Mouse (Mus musculus) ES-Bruce4 (cell line): ENCODE results near the gene Adcy6. TPM values are rescaled to one million over a fixed set of nuclear protein-coding genes. Genes with fewer than 3 reads are reported as not detected.

Experiments used
- H3K27ac ChIP-seq: 2 replicates; pipeline ENCODE4 v1.5.1; 2012; ENCODE audit warnings: low read length, inconsistent platforms; ENCODE audit not compliant: insufficient read depth
- H3K27me3 ChIP-seq: 2 replicates; pipeline ENCODE4 v1.6.1; 2012; ENCODE audit warnings: mild to moderate bottlenecking, low read length, inconsistent platforms; ENCODE audit not compliant: control insufficient read depth, poor library complexity, insufficient read depth, severe bottlenecking
- H3K36me3 ChIP-seq: 2 replicates; pipeline ENCODE4 v1.6.1; 2012; ENCODE audit warnings: inconsistent platforms, mild to moderate bottlenecking, low read length, moderate library complexity; ENCODE audit not compliant: control insufficient read depth, poor library complexity, insufficient read depth, severe bottlenecking
- H3K4me1 ChIP-seq: one replicate; pipeline ENCODE4 v1.8.1; 2011; ENCODE audit warnings: low read length; ENCODE audit not compliant: control insufficient read depth, insufficient read depth
- H3K4me3 ChIP-seq: 2 replicates; pipeline ENCODE4 v1.5.1; 2011; ENCODE audit warnings: low read depth, mild to moderate bottlenecking, low read length
- H3K9ac ChIP-seq: 2 replicates; pipeline ENCODE4 v1.6.1; 2012; ENCODE audit warnings: low read depth, mild to moderate bottlenecking, inconsistent platforms; ENCODE audit not compliant: poor library complexity, severe bottlenecking
- H3K9me3 ChIP-seq: replicated peaks from 2 replicates; pipeline ENCODE4 v1.6.1; 2012; ENCODE audit warnings: mild to moderate bottlenecking, low read length, inconsistent platforms; ENCODE audit not compliant: control insufficient read depth, poor library complexity, insufficient read depth, severe bottlenecking
- CTCF ChIP-seq: IDR thresholded peaks from one replicate; pipeline ENCODE4 v1.8.1; 2011; ENCODE audit warnings: low read depth, low read length
- EP300 ChIP-seq: IDR thresholded peaks from 2 replicates; pipeline ENCODE4 v1.6.1; 2011; ENCODE audit warnings: low read depth, low read length; ENCODE audit not compliant: insufficient read depth
- POLR2A ChIP-seq: IDR thresholded peaks from one replicate; pipeline ENCODE4 v1.8.1; 2011; ENCODE audit warnings: low read length; ENCODE audit not compliant: insufficient read depth
- polyA plus RNA-seq: library from polyadenylated mRNA; stranded (reverse); fragments of >200 nt; gene quantifications from 2 replicates; pipeline ENCODE4 v1.2.4, GENCODE M21; 2011; ENCODE audit warnings: low read depth; ENCODE audit not compliant: missing spikeins, insufficient read depth, insufficient read length

The Adcy6 gene
- 12.5 and 12.8 TPM in 2 replicates for polyA plus RNA-seq

- H3K36me3 ChIP-seq = no peaks in the 10 kb centered on the region
- TF ChIP-seq CTCF = no peak
- no peak for TF ChIP-seq POLR2A
- TF ChIP-seq EP300 = no peak
- H3K4me1 ChIP-seq = no peaks in the 10 kb centered on the region
- H3K27me3 ChIP-seq = peaks cover 10% of the 10 kb centered on the region
- no peak within 1 kb of the TSS for H3K27ac ChIP-seq
- H3K4me3 ChIP-seq = peak within 1 kb of the TSS; percentile 79
- peak within 1 kb of the TSS; percentile 85 for H3K9ac ChIP-seq
- H3K9me3 ChIP-seq = no peaks in the 10 kb centered on the region
Observed at GRCm38 (mm10) chr15:98609331-98610130, at the start of gene Adcy6. Adcy6 (minus strand) TSS chr15:98610076.

DNA sequence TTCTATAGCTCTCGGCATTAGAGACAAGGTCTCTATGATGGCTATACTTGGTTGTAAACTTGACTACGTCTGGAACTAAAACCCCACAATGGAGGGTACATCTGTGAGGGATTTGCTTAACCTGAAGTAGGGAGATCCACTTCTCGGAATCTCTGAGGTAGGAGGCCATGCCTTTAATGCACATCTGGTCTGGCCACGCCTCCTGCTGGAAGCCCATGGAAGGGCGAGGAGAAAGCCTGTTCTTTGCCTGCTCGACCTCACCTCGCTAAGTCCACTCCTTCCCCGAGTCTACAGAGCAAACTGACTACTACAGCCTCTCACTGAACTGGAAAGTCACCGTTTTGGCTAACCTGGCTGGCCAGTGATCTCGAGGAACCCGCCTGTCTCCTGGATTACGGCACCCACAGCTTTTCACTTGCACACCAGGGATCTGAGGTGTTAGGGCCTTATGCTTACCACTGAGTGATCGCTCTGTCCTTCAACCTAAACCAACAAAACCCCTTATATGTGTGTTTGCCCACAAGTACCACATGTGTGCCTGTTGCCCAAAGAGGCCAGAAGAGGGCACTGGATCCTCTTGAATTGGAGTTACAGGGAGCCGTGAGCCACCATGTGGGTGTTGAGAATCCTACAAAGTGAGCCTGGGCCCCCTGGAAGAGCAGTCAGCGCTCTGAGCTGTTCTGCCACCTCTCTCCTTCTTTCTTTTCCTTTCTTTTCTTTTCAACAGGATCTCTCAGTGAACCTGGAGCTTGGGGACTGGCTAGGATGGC is 47.3 kb upstream of the Adcy6 start:
- TF ChIP-seq EP300 (no peak), POLR2A (no peak), CTCF (peak; percentile 47)
- Histone ChIP-seq H3K4me1 (no peaks in the 10 kb centered on the region), H3K9ac (no peak overlapping the region), H3K27me3 (no peaks in the 10 kb centered on the region), H3K36me3 (peaks cover 23% of the 10 kb centered on the region), H3K9me3 (no peaks in the 10 kb centered on the region), H3K27ac (no peak overlapping the region), H3K4me3 (no peak overlapping the region)

DNA sequence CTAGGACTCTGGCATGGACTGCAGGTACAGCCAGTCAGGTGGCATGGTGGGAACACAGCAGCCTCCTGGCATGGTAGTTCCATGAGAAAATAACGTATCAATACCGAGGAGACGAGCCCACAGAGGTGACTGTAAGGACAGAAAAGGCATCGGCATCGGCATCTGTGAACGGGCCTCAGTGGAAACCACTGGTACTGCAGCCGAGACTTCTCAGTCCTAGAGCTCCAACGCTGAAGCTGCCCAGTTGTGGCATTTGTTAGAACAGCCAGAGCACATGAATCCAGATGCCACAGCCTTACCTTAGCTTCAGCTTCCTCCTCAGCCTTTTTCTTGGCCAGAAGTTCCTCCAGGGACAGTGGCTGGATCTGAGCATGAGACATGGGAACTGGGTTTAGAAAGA is 42.3 kb upstream of the Adcy6 start:
- no peaks in the 10 kb centered on the region for H3K27me3 ChIP-seq
- H3K36me3 ChIP-seq = peaks cover 54% of the 10 kb centered on the region
- no peak for TF ChIP-seq CTCF
- no peak for TF ChIP-seq EP300
- no peak for TF ChIP-seq POLR2A
- H3K4me3 ChIP-seq = no peak overlapping the region
- no peaks in the 10 kb centered on the region for H3K9me3 ChIP-seq
- H3K9ac ChIP-seq = no peak overlapping the region
- no peaks in the 10 kb centered on the region for H3K4me1 ChIP-seq
- no peak overlapping the region for H3K27ac ChIP-seq

- H3K36me3 ChIP-seq = peaks cover 60% of the 10 kb centered on the region
- H3K4me1 ChIP-seq = no peaks in the 10 kb centered on the region
- no peaks in the 10 kb centered on the region for H3K9me3 ChIP-seq
- H3K27me3 ChIP-seq = no peaks in the 10 kb centered on the region
- TF ChIP-seq CTCF (no peak), POLR2A (no peak), EP300 (no peak)
- no peak overlapping the region for H3K9ac ChIP-seq
- H3K27ac ChIP-seq = no peak overlapping the region
- H3K4me3 ChIP-seq = no peak overlapping the region
Observed at GRCm38 (mm10) chr15:98651431-98651830, 41.6 kb upstream of the Adcy6 start.

DNA sequence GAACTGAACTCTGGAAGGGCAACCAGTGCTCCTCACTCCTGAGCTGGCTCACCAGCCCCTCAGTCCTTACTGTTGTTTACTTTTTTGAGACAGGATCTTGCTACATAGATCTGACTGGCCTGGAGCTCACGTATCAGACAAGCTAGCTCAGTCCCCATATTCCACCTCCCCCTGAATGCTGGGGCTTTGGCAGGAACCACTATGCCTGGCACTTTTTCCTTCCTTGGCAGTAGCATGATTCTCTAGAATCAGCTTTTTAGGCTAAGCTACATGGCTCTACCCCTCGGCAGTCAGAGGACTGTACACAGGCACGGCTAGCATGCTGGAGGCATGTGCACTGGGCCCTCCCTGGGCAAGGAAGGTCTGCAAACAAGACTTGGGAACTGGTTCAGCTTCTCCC is 38.2 kb upstream of the Adcy6 start:
- H3K27me3 ChIP-seq = no peaks in the 10 kb centered on the region
- no peaks in the 10 kb centered on the region for H3K9me3 ChIP-seq
- TF ChIP-seq CTCF = no peak
- no peak for TF ChIP-seq POLR2A
- TF ChIP-seq EP300 = no peak
- peaks cover 57% of the 10 kb centered on the region for H3K36me3 ChIP-seq
- no peak overlapping the region for H3K27ac ChIP-seq
- no peak overlapping the region for H3K9ac ChIP-seq
- H3K4me3 ChIP-seq = no peak overlapping the region
- no peaks in the 10 kb centered on the region for H3K4me1 ChIP-seq

GRCm38 (mm10) chr15:98647308-98647707 is 37.4 kb upstream of the Adcy6 start:
- peaks cover 52% of the 10 kb centered on the region for H3K36me3 ChIP-seq
- H3K9ac ChIP-seq = no peak overlapping the region
- no peak for TF ChIP-seq EP300
- TF ChIP-seq POLR2A = no peak
- TF ChIP-seq CTCF = no peak
- no peaks in the 10 kb centered on the region for H3K9me3 ChIP-seq
- H3K4me3 ChIP-seq = no peak overlapping the region
- no peak overlapping the region for H3K27ac ChIP-seq
- H3K27me3 ChIP-seq = no peaks in the 10 kb centered on the region
- H3K4me1 ChIP-seq = no peaks in the 10 kb centered on the region
